Mouse (Mus musculus) heart, embryonic 11.5 days (tissue): Measurements from ENCODE around the gene Efcab7. TPM values are rescaled to one million over a fixed set of nuclear protein-coding genes. Genes with fewer than 3 reads are reported as not detected.

Experiments used
- ATAC-seq: fragments of 200-750 bp; cut with Nextera tagmentation; replicated peaks from 2 replicates; pipeline ENCODE4 v1.8.0; 2017; ENCODE audit warnings: moderate library complexity; ENCODE audit not compliant: insufficient number of reproducible peaks, low FRiP score, low TSS enrichment
- H3K27ac ChIP-seq: fragments of 300-500 bp; sonication (generic); 2 replicates; pipeline ENCODE4 v1.5.1; 2014; ENCODE audit warnings: mild to moderate bottlenecking, low read depth, low read length
- H3K27me3 ChIP-seq: fragments of 300-500 bp; sonication (generic); 2 replicates; pipeline ENCODE4 v1.6.1; 2014; ENCODE audit warnings: mild to moderate bottlenecking, low read length, mixed read lengths; ENCODE audit not compliant: control insufficient read depth, insufficient read depth
- H3K36me3 ChIP-seq: fragments of 300-500 bp; sonication (generic); 2 replicates; pipeline ENCODE4 v1.6.1; 2014; ENCODE audit warnings: mild to moderate bottlenecking, low read length, moderate library complexity, mixed read lengths; ENCODE audit not compliant: control insufficient read depth, insufficient read depth
- H3K4me1 ChIP-seq: fragments of 300-500 bp; sonication (generic); 2 replicates; pipeline ENCODE4 v1.6.1; 2014; ENCODE audit warnings: low read length; ENCODE audit not compliant: control insufficient read depth, insufficient read depth
- H3K4me2 ChIP-seq: fragments of 300-500 bp; sonication (generic); 2 replicates; pipeline ENCODE4 v1.6.1; 2014; ENCODE audit warnings: mild to moderate bottlenecking, moderate library complexity
- H3K4me3 ChIP-seq: fragments of 300-500 bp; sonication (generic); 2 replicates; pipeline ENCODE4 v1.5.1; 2014; ENCODE audit warnings: low read depth, low read length
- H3K9ac ChIP-seq: fragments of 300-500 bp; sonication (generic); 2 replicates; pipeline ENCODE4 v1.6.1; 2014; ENCODE audit warnings: mild to moderate bottlenecking, low read depth, low read length, moderate library complexity
- H3K9me3 ChIP-seq: fragments of 300-500 bp; sonication (generic); replicated peaks from 2 replicates; pipeline ENCODE4 v1.6.1; 2016; ENCODE audit warnings: low read length; ENCODE audit not compliant: control insufficient read depth
- WGBS: fragments of 180-500 bp; shearing (Covaris S2); extraction: QIAGEN DNeasy Blood & Tissue Kit; methylation state at CpG from one replicate; pipeline ENCODE4 v1.1.7; 2014; ENCODE audit not compliant: insufficient replicate concordance; 5-methylcytosine and 5-hydroxymethylcytosine counted together
- polyA plus RNA-seq: library from polyadenylated mRNA; unstranded; fragments of >200 nt; fragmentation: Nextera tagmentation; extraction: Ambion mirVana; gene quantifications from 2 replicates; pipeline ENCODE4 v1.2.1, GENCODE M21; 2014

Gene Efcab7
- polyA plus RNA-seq: 10.2 and 12.4 TPM in 2 replicates

DNA sequence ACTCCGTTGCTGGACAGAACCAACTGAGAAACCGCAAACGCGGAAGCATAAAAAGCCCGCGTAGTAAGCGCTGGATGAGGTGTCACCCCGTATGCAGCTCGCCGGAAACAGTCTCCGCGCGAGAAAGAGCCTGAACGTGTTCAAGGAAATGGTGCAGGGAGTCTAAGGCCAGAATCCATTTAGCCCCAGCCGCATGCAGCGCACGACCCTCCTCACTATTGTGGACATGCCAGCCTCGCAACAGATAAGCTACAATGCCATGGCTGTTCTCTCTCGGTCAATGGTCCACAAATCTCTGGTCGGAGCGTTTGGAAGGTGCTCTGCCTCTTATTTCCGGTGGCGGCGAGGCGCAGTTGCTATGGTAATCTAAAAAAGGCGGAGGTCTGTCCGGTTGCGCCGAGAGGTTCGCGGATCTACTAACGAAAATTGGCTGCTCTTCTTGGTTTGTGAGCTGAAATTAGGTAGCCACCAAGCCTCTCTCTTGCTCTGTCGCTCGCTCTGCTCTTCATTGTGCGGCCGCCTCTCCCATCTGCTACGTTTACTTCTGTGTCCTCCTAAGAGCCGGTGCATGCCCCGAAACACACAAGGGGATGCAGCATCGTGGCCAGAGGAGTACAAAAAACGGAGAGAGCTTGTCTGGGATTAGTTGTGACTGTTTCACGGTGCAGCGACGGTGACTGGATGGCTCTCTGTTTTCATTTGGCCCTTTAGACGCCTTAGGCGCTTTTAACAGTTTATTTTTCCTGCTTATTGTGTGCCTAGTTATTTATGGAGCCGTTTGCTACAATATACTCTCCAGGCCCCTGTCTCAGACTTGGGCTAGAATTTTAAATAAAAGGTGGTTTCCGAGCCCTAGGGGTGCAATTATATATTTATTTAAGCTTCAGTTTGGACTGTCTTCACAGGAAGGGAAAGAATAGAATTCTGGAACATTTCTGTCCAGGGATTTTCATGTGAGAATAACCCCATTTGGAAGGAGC lies at the start of gene Efcab7:
Gene Efcab7, plus strand, starts transcription at position 105 of the 980 bp plus-strand sequence.
- Histone ChIP-seq H3K27ac (peak within 1 kb of the TSS; percentile 80), H3K4me2 (peak within 1 kb of the TSS; percentile 68), H3K9ac (peak within 1 kb of the TSS; percentile 87), H3K27me3 (no peaks in the 10 kb centered on the region), H3K36me3 (no peaks in the 10 kb centered on the region), H3K4me1 (0 out of 2 replicates have a peak, but pooled peaks cover 4% of the 10 kb centered on the region), H3K4me3 (peak within 1 kb of the TSS; percentile 83), H3K9me3 (no peaks in the 10 kb centered on the region)
- peak; percentile 77 for ATAC-seq
- under 1% methylated on average over 48 of the region's 48 CpGs for WGBS

DNA sequence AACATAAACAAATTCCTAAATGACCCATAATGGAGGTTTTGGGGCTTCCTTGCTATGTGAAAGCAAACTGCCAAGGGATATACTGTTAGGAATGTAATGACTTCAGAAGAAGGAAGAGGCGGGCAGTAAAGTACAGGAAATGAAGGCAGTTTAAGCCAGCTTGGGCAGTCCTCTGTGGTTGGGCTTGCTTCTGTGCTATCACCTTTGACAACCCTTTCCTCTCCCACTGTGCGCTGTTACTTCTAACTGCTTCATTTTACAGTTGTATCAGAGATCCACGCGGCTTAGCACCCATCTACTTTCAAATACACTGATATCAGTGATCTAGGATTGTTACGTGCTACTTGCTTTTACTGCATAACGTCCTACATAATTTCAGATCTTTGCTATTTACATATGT lies 36.6 kb upstream of the Efcab7 start:
- Histone ChIP-seq H3K27ac (no peak overlapping the region), H3K27me3 (no peaks in the 10 kb centered on the region), H3K4me1 (no peaks in the 10 kb centered on the region), H3K4me2 (no peak overlapping the region), H3K9me3 (no peaks in the 10 kb centered on the region), H3K9ac (no peak overlapping the region), H3K36me3 (no peaks in the 10 kb centered on the region), H3K4me3 (no peak overlapping the region)
- no peak for ATAC-seq
- 80% methylated on average over 6 of the region's 6 CpGs for WGBS

GRCm38 (mm10) chr4:99816697-99817460 lies 12.1 kb upstream of the Efcab7 start:
- Histone ChIP-seq H3K27ac (no peak overlapping the region), H3K4me3 (no peak overlapping the region), H3K9me3 (no peaks in the 10 kb centered on the region), H3K4me1 (no peaks in the 10 kb centered on the region), H3K27me3 (no peaks in the 10 kb centered on the region), H3K4me2 (no peak overlapping the region), H3K36me3 (no peaks in the 10 kb centered on the region), H3K9ac (no peak overlapping the region)
- no peak for ATAC-seq
- 84% methylated on average over 7 of the region's 7 CpGs for WGBS

GRCm38 (mm10) chr4:99828337-99828736 lies 661 bp upstream of the Efcab7 start:
- peak overlapping the region; percentile 68 for H3K4me2 ChIP-seq
- no peaks in the 10 kb centered on the region for H3K9me3 ChIP-seq
- 0 out of 2 replicates have a peak, but pooled peaks cover 4% of the 10 kb centered on the region for H3K4me1 ChIP-seq
- 56% methylated on average over 4 of the region's 4 CpGs for WGBS
- no peak for ATAC-seq
- no peaks in the 10 kb centered on the region for H3K27me3 ChIP-seq
- peak overlapping the region; percentile 83 for H3K4me3 ChIP-seq
- no peak overlapping the region for H3K27ac ChIP-seq
- H3K36me3 ChIP-seq: no peaks in the 10 kb centered on the region
- no peak overlapping the region for H3K9ac ChIP-seq

GRCm38 (mm10) chr4:99828739-99829093 lies 282 bp upstream of the Efcab7 start:
- H3K36me3 ChIP-seq: no peaks in the 10 kb centered on the region
- H3K4me3 ChIP-seq: peak overlapping the region; percentile 83
- H3K9me3 ChIP-seq: no peaks in the 10 kb centered on the region
- no peaks in the 10 kb centered on the region for H3K27me3 ChIP-seq
- 0% methylated on average over 7 of the region's 7 CpGs for WGBS
- peak overlapping the region; percentile 87 for H3K9ac ChIP-seq
- no peak overlapping the region for H3K27ac ChIP-seq
- no peak for ATAC-seq
- peak overlapping the region; percentile 68 for H3K4me2 ChIP-seq
- 0 out of 2 replicates have a peak, but pooled peaks cover 4% of the 10 kb centered on the region for H3K4me1 ChIP-seq

DNA sequence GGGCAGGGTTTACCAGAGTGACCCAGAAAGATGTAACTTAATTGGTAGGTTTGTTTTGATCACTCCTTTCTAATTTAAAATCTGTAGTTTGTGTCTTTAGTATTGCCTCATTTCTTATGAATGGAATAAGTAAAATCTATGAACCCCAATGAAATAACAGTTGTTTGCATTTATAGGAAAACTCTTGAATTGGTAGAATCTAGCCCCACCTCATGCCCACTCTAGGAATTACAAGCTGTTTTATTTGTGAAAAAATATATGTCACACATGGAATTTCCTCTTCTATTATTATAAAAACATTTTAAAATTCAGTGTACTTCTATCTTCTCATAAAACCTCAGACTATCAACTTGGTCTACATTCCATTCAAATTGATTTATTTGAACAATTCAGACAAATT lies 52.9 kb downstream of the Efcab7 start:
- no peak for ATAC-seq
- Histone ChIP-seq H3K4me3 (no peak overlapping the region), H3K27me3 (no peaks in the 10 kb centered on the region), H3K27ac (no peak overlapping the region), H3K36me3 (no peaks in the 10 kb centered on the region), H3K9ac (no peak overlapping the region), H3K4me2 (no peak overlapping the region), H3K4me1 (0 out of 2 replicates have a peak, but pooled peaks cover 5% of the 10 kb centered on the region), H3K9me3 (no peaks in the 10 kb centered on the region)

- H3K27ac ChIP-seq: peak overlapping the region; percentile 7; the same call in 1 of the 2 replicates
- H3K4me3 ChIP-seq: no peak overlapping the region
- ATAC-seq: no peak
- H3K4me1 ChIP-seq: 0 out of 2 replicates have a peak, but pooled peaks cover 5% of the 10 kb centered on the region
- no peaks in the 10 kb centered on the region for H3K27me3 ChIP-seq
- H3K36me3 ChIP-seq: no peaks in the 10 kb centered on the region
- H3K9ac ChIP-seq: no peak overlapping the region
- H3K9me3 ChIP-seq: no peaks in the 10 kb centered on the region
- H3K4me2 ChIP-seq: no peak overlapping the region
Measured at GRCm38 (mm10) chr4:99882405-99882804, 53.4 kb downstream of the Efcab7 start.

GRCm38 (mm10) chr4:99913894-99914451 lies 85.0 kb downstream of the Efcab7 start:
- no peak overlapping the region for H3K27ac ChIP-seq
- ATAC-seq: no peak
- no peaks in the 10 kb centered on the region for H3K36me3 ChIP-seq
- 58% methylated on average over 4 of the region's 4 CpGs for WGBS
- H3K9ac ChIP-seq: no peak overlapping the region
- H3K4me1 ChIP-seq: no peaks in the 10 kb centered on the region
- H3K4me3 ChIP-seq: no peak overlapping the region
- H3K9me3 ChIP-seq: no peaks in the 10 kb centered on the region
- H3K4me2 ChIP-seq: no peak overlapping the region
- H3K27me3 ChIP-seq: no peaks in the 10 kb centered on the region
